Mouse (Mus musculus) intestine, embryonic 16.5 days (tissue): Measurements from ENCODE around the gene Adcyap1r1. TPM values are rescaled to one million over a fixed set of nuclear protein-coding genes. Genes with fewer than 3 reads are reported as not detected.

Source experiments
- ATAC-seq: fragments of 200-750 bp; cut with Nextera tagmentation; 2 replicates; pipeline ENCODE4 v1.8.0; 2017; ENCODE audit warnings: moderate TSS enrichment, moderate library complexity
- H3K27ac ChIP-seq: fragments of 300-500 bp; sonication (generic); 2 replicates; pipeline ENCODE4 v1.5.1; 2014; ENCODE audit warnings: mild to moderate bottlenecking, low read length
- H3K27me3 ChIP-seq: fragments of 300-500 bp; sonication (generic); replicated peaks from 2 replicates; pipeline ENCODE4 v1.6.1; 2014; ENCODE audit warnings: low read length, control low read depth, mixed read lengths; ENCODE audit not compliant: control insufficient read depth, insufficient read depth
- H3K36me3 ChIP-seq: fragments of 300-500 bp; sonication (generic); 2 replicates; pipeline ENCODE4 v1.6.1; 2014; ENCODE audit warnings: low read length, control low read depth; ENCODE audit not compliant: control insufficient read depth, insufficient read depth
- H3K4me1 ChIP-seq: fragments of 300-500 bp; sonication (generic); 2 replicates; pipeline ENCODE4 v1.6.1; 2014; ENCODE audit warnings: low read length, control low read depth, mixed read lengths; ENCODE audit not compliant: control insufficient read depth, insufficient read depth
- H3K4me2 ChIP-seq: fragments of 300-500 bp; sonication (generic); 2 replicates; pipeline ENCODE4 v1.6.1; 2014; ENCODE audit warnings: low read depth, low read length, control low read depth
- H3K4me3 ChIP-seq: fragments of 300-500 bp; sonication (generic); 2 replicates; pipeline ENCODE4 v1.5.1; 2014; ENCODE audit warnings: mild to moderate bottlenecking, low read length
- H3K9ac ChIP-seq: fragments of 300-500 bp; sonication (generic); 2 replicates; pipeline ENCODE4 v1.6.1; 2014; ENCODE audit warnings: low read depth, low read length
- H3K9me3 ChIP-seq: fragments of 300-500 bp; sonication (generic); 2 replicates; pipeline ENCODE4 v1.6.1; 2016; ENCODE audit warnings: low read length, control low read depth; ENCODE audit not compliant: control insufficient read depth
- WGBS: fragments of 180-500 bp; shearing (Covaris S2); extraction: QIAGEN DNeasy Blood & Tissue Kit; methylation state at CpG from one replicate; pipeline ENCODE4 v1.1.7; 2014; 5-methylcytosine and 5-hydroxymethylcytosine counted together
- polyA plus RNA-seq: library from polyadenylated mRNA; unstranded; fragments of >200 nt; fragmentation: Nextera tagmentation; extraction: Ambion mirVana; gene quantifications from 2 replicates; pipeline ENCODE4 v1.2.1, GENCODE M21; 2015

Gene Adcyap1r1
- polyA plus RNA-seq, 1 experiment from 2014 or later: 3.8 TPM

DNA sequence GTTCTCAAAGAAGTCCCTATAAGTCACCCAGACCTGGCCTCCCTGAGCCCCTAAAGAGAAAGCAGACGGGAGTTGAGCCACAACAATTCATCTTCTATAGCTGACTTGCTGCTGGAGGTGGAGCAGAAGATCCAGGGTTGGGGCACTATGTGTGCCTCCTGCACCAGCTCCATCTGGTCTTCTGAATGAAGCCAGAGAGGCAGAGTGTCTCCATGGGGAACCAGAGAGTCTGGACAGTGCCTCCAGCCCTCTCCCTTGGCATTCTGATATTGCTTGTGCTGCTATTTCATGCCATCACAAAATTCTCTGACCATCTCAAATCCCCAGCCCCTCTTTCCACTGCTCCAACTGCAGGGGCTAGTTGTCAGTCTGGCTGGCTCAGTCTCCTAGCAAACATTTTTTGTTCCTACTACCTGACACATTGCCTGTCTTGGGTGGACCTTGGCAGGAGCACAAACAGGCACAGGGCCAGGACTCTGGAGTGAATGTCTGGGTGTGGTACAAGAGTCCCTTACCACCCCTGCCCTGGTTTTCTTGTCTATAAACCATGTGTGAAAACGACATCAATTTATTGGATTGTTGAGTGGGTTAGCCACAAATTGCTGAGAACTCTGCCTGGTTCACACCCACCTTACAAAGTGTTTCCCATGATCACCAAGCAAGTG lies 32.9 kb upstream of the Adcyap1r1 start:
- H3K4me3 ChIP-seq: no peak overlapping the region
- no peak overlapping the region for H3K4me2 ChIP-seq
- no peaks in the 10 kb centered on the region for H3K36me3 ChIP-seq
- no peak for ATAC-seq
- H3K27ac ChIP-seq: no peak overlapping the region
- H3K27me3 ChIP-seq: no peaks in the 10 kb centered on the region
- no peak overlapping the region for H3K9ac ChIP-seq
- 42% methylated on average over 2 of the region's 2 CpGs for WGBS
- no peaks in the 10 kb centered on the region for H3K4me1 ChIP-seq
- H3K9me3 ChIP-seq: no peaks in the 10 kb centered on the region

GRCm38 (mm10) chr6:55420411-55420810 lies 31.4 kb upstream of the Adcyap1r1 start:
- H3K9me3 ChIP-seq: no peaks in the 10 kb centered on the region
- no peaks in the 10 kb centered on the region for H3K4me1 ChIP-seq
- H3K36me3 ChIP-seq: no peaks in the 10 kb centered on the region
- no peak overlapping the region for H3K4me2 ChIP-seq
- H3K27me3 ChIP-seq: no peaks in the 10 kb centered on the region
- no peak for ATAC-seq
- H3K4me3 ChIP-seq: no peak overlapping the region
- no peak overlapping the region for H3K9ac ChIP-seq
- WGBS: 54% methylated on average over 3 of the region's 3 CpGs
- no peak overlapping the region for H3K27ac ChIP-seq

DNA sequence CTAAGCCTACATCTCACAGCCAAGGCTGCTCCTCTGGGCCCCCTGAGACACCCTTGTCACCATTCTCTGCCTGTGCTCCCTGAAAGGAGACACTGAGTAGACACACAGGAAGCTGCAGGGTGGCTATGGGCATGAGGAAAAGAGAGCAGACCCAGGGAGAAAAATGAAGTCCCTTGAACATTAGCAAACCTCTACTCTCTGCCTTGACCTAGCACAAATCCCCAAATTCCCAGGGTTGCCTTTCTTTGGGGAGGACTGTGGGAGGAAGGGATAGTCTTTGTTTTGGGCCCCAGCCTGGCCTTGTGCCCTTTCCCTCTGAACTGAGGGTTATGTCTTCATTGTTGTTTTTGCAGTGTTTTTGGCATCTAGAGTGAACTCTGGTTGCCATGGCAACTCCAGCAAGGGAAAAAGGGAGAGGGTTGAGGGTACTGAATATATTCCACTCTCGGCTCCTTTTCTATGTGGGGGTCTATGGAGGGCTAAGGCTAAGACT lies 30.9 kb upstream of the Adcyap1r1 start:
- Histone ChIP-seq H3K4me3 (no peak overlapping the region), H3K4me2 (no peak overlapping the region), H3K27ac (no peak overlapping the region), H3K9ac (no peak overlapping the region), H3K27me3 (no peaks in the 10 kb centered on the region), H3K36me3 (no peaks in the 10 kb centered on the region), H3K9me3 (no peaks in the 10 kb centered on the region), H3K4me1 (no peaks in the 10 kb centered on the region)
- ATAC-seq: no peak
- WGBS: 47% methylated on average over 1 of the region's 1 CpGs

DNA sequence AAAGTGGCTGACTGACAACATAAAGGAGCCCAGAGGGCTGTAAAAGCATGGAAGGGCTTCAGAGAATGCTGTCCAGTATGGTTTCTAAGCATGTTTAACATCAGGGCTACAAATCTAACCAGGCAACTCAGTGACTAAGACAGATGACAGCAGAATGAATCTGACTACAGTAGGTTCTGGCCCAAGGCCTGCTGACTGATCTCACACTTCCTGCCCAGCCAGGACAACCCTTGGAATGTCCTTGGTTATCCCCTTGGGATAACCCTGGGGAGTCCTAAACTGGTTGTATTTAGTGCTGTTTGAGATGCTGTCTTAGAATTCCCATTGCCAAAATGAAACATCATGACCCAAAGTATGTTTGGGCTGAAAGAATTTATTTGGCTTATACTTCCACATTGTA lies 19.7 kb upstream of the Adcyap1r1 start:
- H3K36me3 ChIP-seq: no peaks in the 10 kb centered on the region

GRCm38 (mm10) chr6:55434360-55434759 lies 17.4 kb upstream of the Adcyap1r1 start:
- peak; percentile 89 for ATAC-seq
- Histone ChIP-seq H3K27ac (peak overlapping the region; percentile 82), H3K27me3 (no peaks in the 10 kb centered on the region), H3K4me2 (no peak overlapping the region), H3K36me3 (no peaks in the 10 kb centered on the region), H3K4me1 (peaks cover 3% of the 10 kb centered on the region; the same call in 1 of the 2 replicates), H3K4me3 (no peak overlapping the region), H3K9me3 (no peaks in the 10 kb centered on the region), H3K9ac (0 out of 2 replicates have a peak overlapping the region, but pooled peaks have one; percentile 4)
- WGBS: 25% methylated on average over 3 of the region's 3 CpGs

More for the DNA sequence above, 19.7 kb upstream of the Adcyap1r1 start:
- Histone ChIP-seq H3K4me2 (no peak overlapping the region), H3K9ac (no peak overlapping the region), H3K4me1 (peaks cover 3% of the 10 kb centered on the region; the same call in 1 of the 2 replicates), H3K27ac (no peak overlapping the region), H3K4me3 (no peak overlapping the region), H3K27me3 (no peaks in the 10 kb centered on the region), H3K9me3 (no peaks in the 10 kb centered on the region)
- no peak for ATAC-seq

- H3K4me2 ChIP-seq: no peak overlapping the region
- ATAC-seq: peak; percentile 21; the same call in 1 of the 2 replicates
- H3K27ac ChIP-seq: no peak overlapping the region
- peaks cover 3% of the 10 kb centered on the region; the same call in 1 of the 2 replicates for H3K4me1 ChIP-seq
- no peaks in the 10 kb centered on the region for H3K9me3 ChIP-seq
- no peak overlapping the region for H3K4me3 ChIP-seq
- no peaks in the 10 kb centered on the region for H3K36me3 ChIP-seq
- 56% methylated on average over 8 of the region's 8 CpGs for whole genome bisulfite sequencing
- no peaks in the 10 kb centered on the region for H3K27me3 ChIP-seq
- H3K9ac ChIP-seq: no peak overlapping the region; the same call in 1 of the 2 replicates
Observed at GRCm38 (mm10) chr6:55435266-55436159, 16.3 kb upstream of the Adcyap1r1 start.

GRCm38 (mm10) chr6:55437919-55438318 lies 13.9 kb upstream of the Adcyap1r1 start:
- no peaks in the 10 kb centered on the region for H3K9me3 ChIP-seq
- H3K9ac ChIP-seq: no peak overlapping the region
- H3K36me3 ChIP-seq: no peaks in the 10 kb centered on the region
- H3K4me3 ChIP-seq: no peak overlapping the region
- no peak overlapping the region for H3K4me2 ChIP-seq
- ATAC-seq: no peak
- peaks cover 3% of the 10 kb centered on the region; the same call in 1 of the 2 replicates for H3K4me1 ChIP-seq
- no peak overlapping the region for H3K27ac ChIP-seq
- H3K27me3 ChIP-seq: no peaks in the 10 kb centered on the region
- WGBS: 30% methylated on average over 3 of the region's 3 CpGs

GRCm38 (mm10) chr6:55438837-55439236 lies 12.9 kb upstream of the Adcyap1r1 start:
- ATAC-seq: no peak
- H3K36me3 ChIP-seq: no peaks in the 10 kb centered on the region
- no peaks in the 10 kb centered on the region for H3K9me3 ChIP-seq
- no peaks in the 10 kb centered on the region for H3K27me3 ChIP-seq
- no peak overlapping the region for H3K27ac ChIP-seq
- no peak overlapping the region for H3K4me2 ChIP-seq
- no peak overlapping the region for H3K9ac ChIP-seq
- 80% methylated on average over 2 of the region's 2 CpGs for WGBS
- no peak overlapping the region for H3K4me3 ChIP-seq
- peaks cover 3% of the 10 kb centered on the region; the same call in 1 of the 2 replicates for H3K4me1 ChIP-seq

DNA sequence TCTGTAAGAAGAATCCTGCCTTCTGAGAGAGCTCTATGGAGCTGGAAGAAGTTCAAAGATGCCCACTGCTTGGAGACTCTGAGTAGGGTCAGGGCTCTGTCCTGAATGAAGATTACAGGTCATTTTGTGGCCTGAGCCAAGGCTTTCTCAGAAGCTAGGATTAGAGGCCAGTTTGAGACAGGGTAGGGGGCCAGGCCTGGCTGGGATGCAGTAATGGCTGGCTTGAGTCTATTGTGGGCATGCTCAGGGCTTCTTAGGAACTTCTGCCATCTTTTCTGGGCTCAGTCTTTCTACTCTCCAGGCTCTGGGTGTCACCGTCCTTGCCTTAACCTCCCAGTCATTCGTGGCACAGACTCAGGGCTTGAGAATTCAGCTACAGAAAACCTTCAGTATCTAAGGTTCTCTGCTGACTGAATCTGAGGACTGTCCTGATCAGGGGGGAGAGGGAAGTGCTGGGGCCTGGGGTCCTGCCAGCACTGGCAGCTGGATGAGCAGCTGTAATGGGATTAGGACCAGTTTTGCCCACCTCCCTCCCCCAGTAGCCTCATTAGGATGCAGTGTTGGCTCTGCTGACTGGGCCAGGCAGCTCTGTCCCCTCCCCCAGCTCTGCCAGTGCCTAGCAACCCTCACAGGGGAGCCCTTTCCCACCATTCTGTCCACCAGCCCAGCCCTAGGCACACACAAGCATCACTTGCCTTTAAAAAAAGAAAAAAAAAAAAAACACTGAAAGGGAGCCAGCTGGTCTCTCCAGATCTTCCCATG lies 7.7 kb upstream of the Adcyap1r1 start:
- no peaks in the 10 kb centered on the region for H3K27me3 ChIP-seq
- no peaks in the 10 kb centered on the region for H3K36me3 ChIP-seq
- H3K9ac ChIP-seq: no peak overlapping the region
- 23% methylated on average over 2 of the region's 2 CpGs for WGBS
- no peaks in the 10 kb centered on the region for H3K9me3 ChIP-seq
- 0 out of 2 replicates have a peak, but pooled peaks have one; percentile 26 for ATAC-seq
- H3K4me1 ChIP-seq: no peaks in the 10 kb centered on the region
- H3K27ac ChIP-seq: 0 out of 2 replicates have a peak overlapping the region, but pooled peaks have one; percentile 19
- no peak overlapping the region for H3K4me3 ChIP-seq
- no peak overlapping the region for H3K4me2 ChIP-seq
